Mouse (Mus musculus): ENCODE results near the gene Tril.

GRCm38 (mm10) chr6:53853546-53853945 lies 32.9 kb upstream of the Tril start:
- no peak for TF ChIP-seq CTCF (IDR thresholded peaks at IDR 0.05; ENCODE audit: borderline replicate concordance, insufficient read depth, low read depth, low read length)
- no peak for TF ChIP-seq POLR2A (IDR thresholded peaks at IDR 0.05; ENCODE audit: borderline replicate concordance, insufficient read depth, low read length)
